Mouse (Mus musculus): ENCODE results near the gene Atg4c. TPM values are rescaled to one million over a fixed set of nuclear protein-coding genes. Genes with fewer than 3 reads are reported as not detected.
A peak's percentile ranks its signal among the peaks of the same experiment; 100 is the strongest.

The Atg4c gene
- total and polyA plus RNA-seq, 3 experiments: not detected

DNA sequence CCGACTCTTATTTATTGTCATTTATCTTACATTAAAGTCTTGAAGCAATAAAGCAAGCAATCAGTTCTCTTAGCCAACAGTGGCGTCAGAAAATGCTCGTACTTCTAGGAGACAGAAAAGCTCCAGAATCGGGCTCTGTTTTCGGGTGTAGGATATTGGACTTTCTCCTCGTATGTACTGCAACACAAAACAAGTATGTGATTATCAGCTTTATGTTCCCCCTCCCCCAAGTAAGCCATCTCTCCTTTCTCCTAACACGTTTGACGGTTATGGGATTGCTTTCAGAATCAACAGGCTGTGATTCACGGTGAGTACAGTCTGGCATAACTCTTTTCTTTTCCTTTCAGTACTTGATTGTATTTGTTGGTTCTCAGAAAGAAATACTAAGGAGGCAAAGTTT lies 30.7 kb upstream of the Atg4c start:
- DNase-seq (ENCODE audit: extremely low read depth): no peak
- H3K4me3 ChIP-seq (replicated peaks in 1 of 3; ENCODE audit: low read depth in 2 of 3, low read length in 2 of 3, poor library complexity in 1 of 3): no peak overlapping the region
- H3K27ac ChIP-seq (ENCODE audit: insufficient read depth, low read depth): no peak overlapping the region

GRCm38 (mm10) chr4:99163547-99163946 lies 30.2 kb upstream of the Atg4c start:
- Histone ChIP-seq H3K27ac (ENCODE audit: insufficient read depth, low read depth) (no peak overlapping the region), H3K4me3 (replicated peaks in 1 of 3; ENCODE audit: low read depth in 2 of 3, low read length in 2 of 3, poor library complexity in 1 of 3) (no peak overlapping the region), H3K79me2 (replicated peaks; ENCODE audit: control insufficient read depth, extremely low read depth, insufficient read depth, poor library complexity, severe bottlenecking) (no peaks in the 10 kb centered on the region), H3K4me2 (ENCODE audit: insufficient read depth, low read depth, poor library complexity, severe bottlenecking) (no peak overlapping the region), H3K4me1 (ENCODE audit: control insufficient read depth in 1 of 2, insufficient read depth in 2 of 2) (no peaks in the 10 kb centered on the region), H3K9ac (ENCODE audit: insufficient read depth, low read depth) (no peak overlapping the region), H3K36me3 (replicated peaks in 1 of 2; ENCODE audit: control insufficient read depth in 1 of 2, insufficient read depth in 1 of 2, low read length in 1 of 2) (no peaks in the 10 kb centered on the region), H3K9me3 (replicated peaks; ENCODE audit: low read length) (peaks cover 49% of the 10 kb centered on the region), H3K27me3 (replicated peaks) (no peaks in the 10 kb centered on the region)
- peak; percentile 0 for DNase-seq (ENCODE audit: extremely low read depth)
- in situ Hi-C loops (cut with MboI; ENCODE audit: low pct_ligation_motif_present, low pct_unique_long_range_greater_than_20kb, low sequenced_read_pairs) (no loop called here), dilution Hi-C loops (cut with MboI; ENCODE audit: extremely low pct_ligation_motif_present, extremely low pct_unique_long_range_greater_than_20kb, low sequenced_read_pairs) (no loop called here)
- no peak for TF ChIP-seq HCFC1 (IDR thresholded peaks at IDR 0.05; ENCODE audit: low read depth, low read length)
- TF ChIP-seq ELF1 (IDR thresholded peaks at IDR 0.05; ENCODE audit: low read depth, low read length): no peak
- TF ChIP-seq IRF4 (IDR thresholded peaks at IDR 0.05; ENCODE audit: low read depth, low read length): no peak
- no peak for TF ChIP-seq BHLHE40 (IDR thresholded peaks at IDR 0.05; ENCODE audit: low read depth, low read length)
- TF ChIP-seq MAX (IDR thresholded peaks at IDR 0.05; ENCODE audit: low read length): no peak
- TF ChIP-seq USF2 (conservative IDR thresholded peaks at IDR 0.05; ENCODE audit: low read depth, low read length): no peak
- TF ChIP-seq ZC3H11A (IDR thresholded peaks at IDR 0.05; ENCODE audit: low read depth, low read length): no peak
- TF ChIP-seq PAX5 (IDR thresholded peaks at IDR 0.05; ENCODE audit: low read length): no peak
- TF ChIP-seq TCF12 (IDR thresholded peaks at IDR 0.05; ENCODE audit: low read depth, low read length): no peak
- TF ChIP-seq JUND (conservative IDR thresholded peaks at IDR 0.05; ENCODE audit: low read depth, low read length): no peak
- TF ChIP-seq UBTF (IDR thresholded peaks at IDR 0.05; ENCODE audit: low read depth, low read length): no peak
- no peak for TF ChIP-seq RAD21 (IDR thresholded peaks at IDR 0.05; ENCODE audit: low read depth, low read length)
- no peak for TF ChIP-seq MEF2A (IDR thresholded peaks at IDR 0.05; ENCODE audit: borderline replicate concordance, low read depth, low read length)
- no peak for TF ChIP-seq USF1 (IDR thresholded peaks at IDR 0.05; ENCODE audit: low read depth, low read length)
- no peak for TF ChIP-seq MAZ (IDR thresholded peaks at IDR 0.05; ENCODE audit: low read depth, low read length)
- no peak for TF ChIP-seq POLR2AphosphoS2 (IDR thresholded peaks at IDR 0.05; ENCODE audit: low read depth, low read length)

More for the DNA sequence above, 30.7 kb upstream of the Atg4c start:
- TF ChIP-seq RAD21 (IDR thresholded peaks at IDR 0.05; ENCODE audit: low read depth, low read length) (no peak), POLR2AphosphoS2 (IDR thresholded peaks at IDR 0.05; ENCODE audit: low read depth, low read length) (no peak), CTCF (conservative IDR thresholded peaks at IDR 0.05 in 1 of 2, IDR thresholded peaks at IDR 0.05 in 1 of 2; ENCODE audit: low read depth in 2 of 2, low read length in 2 of 2) (no peak), CHD1 (IDR thresholded peaks at IDR 0.05; ENCODE audit: low read depth, low read length) (no peak), EP300 (IDR thresholded peaks at IDR 0.05; ENCODE audit: low read length) (no peak), USF1 (IDR thresholded peaks at IDR 0.05; ENCODE audit: low read depth, low read length) (no peak), SIN3A (IDR thresholded peaks at IDR 0.05; ENCODE audit: low read length) (no peak), NELFE (IDR thresholded peaks at IDR 0.05; ENCODE audit: low read depth, low read length) (no peak), TCF12 (IDR thresholded peaks at IDR 0.05; ENCODE audit: low read depth, low read length) (no peak), HCFC1 (IDR thresholded peaks at IDR 0.05; ENCODE audit: low read depth, low read length) (no peak), JUND (conservative IDR thresholded peaks at IDR 0.05; ENCODE audit: low read depth, low read length) (no peak), JUN (IDR thresholded peaks at IDR 0.05; ENCODE audit: insufficient read depth, low read depth, low read length) (no peak), ZNF384 (IDR thresholded peaks at IDR 0.05; ENCODE audit: low read depth, low read length) (no peak), ZMIZ1 (IDR thresholded peaks at IDR 0.05; ENCODE audit: low read depth, low read length) (no peak), MEF2A (IDR thresholded peaks at IDR 0.05; ENCODE audit: borderline replicate concordance, low read depth, low read length) (no peak), POLR2A (IDR thresholded peaks at IDR 0.05; ENCODE audit: low read depth, low read length) (no peak)
- dilution Hi-C loops (cut with MboI; ENCODE audit: extremely low pct_ligation_motif_present, extremely low pct_unique_long_range_greater_than_20kb, low sequenced_read_pairs) (no loop called here), in situ Hi-C loops (cut with MboI; ENCODE audit: low pct_ligation_motif_present, low pct_unique_long_range_greater_than_20kb, low sequenced_read_pairs) (no loop called here)
- Histone ChIP-seq H3K79me2 (replicated peaks; ENCODE audit: control insufficient read depth, extremely low read depth, insufficient read depth, poor library complexity, severe bottlenecking) (no peaks in the 10 kb centered on the region), H3K9me3 (replicated peaks; ENCODE audit: low read length) (peaks cover 50% of the 10 kb centered on the region), H3K4me2 (ENCODE audit: insufficient read depth, low read depth, poor library complexity, severe bottlenecking) (no peak overlapping the region), H3K27me3 (replicated peaks) (no peaks in the 10 kb centered on the region), H3K36me3 (replicated peaks in 1 of 2; ENCODE audit: control insufficient read depth in 1 of 2, insufficient read depth in 1 of 2, low read length in 1 of 2) (no peaks in the 10 kb centered on the region), H3K9ac (ENCODE audit: insufficient read depth, low read depth) (no peak overlapping the region), H3K4me1 (ENCODE audit: control insufficient read depth in 1 of 2, insufficient read depth in 2 of 2) (no peaks in the 10 kb centered on the region)
